Mouse (Mus musculus) midbrain, embryonic 12.5 days (tissue): Measurements from ENCODE around the gene Naa25. TPM values are rescaled to one million over a fixed set of nuclear protein-coding genes. Genes with fewer than 3 reads are reported as not detected.

Source experiments
- ATAC-seq: fragments of 200-750 bp; cut with Nextera tagmentation; 2 replicates; pipeline ENCODE4 v1.8.0; 2017; ENCODE audit warnings: low read depth, moderate TSS enrichment, moderate library complexity; ENCODE audit not compliant: low FRiP score
- H3K27ac ChIP-seq: fragments of 300-500 bp; sonication (generic); replicated peaks from 2 replicates; pipeline ENCODE4 v1.5.1; 2016; ENCODE audit warnings: mild to moderate bottlenecking
- H3K27me3 ChIP-seq: fragments of 300-500 bp; sonication (generic); 2 replicates; pipeline ENCODE4 v1.6.1; 2016; ENCODE audit warnings: mild to moderate bottlenecking
- H3K36me3 ChIP-seq: fragments of 300-500 bp; sonication (generic); 2 replicates; pipeline ENCODE4 v1.6.1; 2016
- H3K4me1 ChIP-seq: fragments of 300-500 bp; sonication (generic); 2 replicates; pipeline ENCODE4 v1.6.1; 2016
- H3K4me2 ChIP-seq: fragments of 300-500 bp; sonication (generic); replicated peaks from 2 replicates; pipeline ENCODE4 v1.6.1; 2016; ENCODE audit warnings: mild to moderate bottlenecking, moderate library complexity
- H3K4me3 ChIP-seq: fragments of 300-500 bp; sonication (generic); 2 replicates; pipeline ENCODE4 v1.5.1; 2016; ENCODE audit warnings: mild to moderate bottlenecking
- H3K9ac ChIP-seq: fragments of 300-500 bp; sonication (generic); replicated peaks from 2 replicates; pipeline ENCODE4 v1.6.1; 2016; ENCODE audit warnings: mild to moderate bottlenecking, moderate library complexity
- H3K9me3 ChIP-seq: fragments of 300-500 bp; sonication (generic); 2 replicates; pipeline ENCODE4 v1.6.1; 2016; ENCODE audit warnings: mild to moderate bottlenecking
- WGBS: fragments of 180-500 bp; shearing (Covaris S2); methylation state at CpG from one replicate; pipeline ENCODE4 v1.1.7; 2016; 5-methylcytosine and 5-hydroxymethylcytosine counted together
- polyA plus RNA-seq: library from polyadenylated mRNA; unstranded; fragments of >200 nt; fragmentation: Nextera tagmentation; extraction: Ambion mirVana; gene quantifications from 2 replicates; pipeline ENCODE4 v1.2.1, GENCODE M21; 2016

Gene Naa25
- polyA plus RNA-seq, 1 experiment from 2014 or later: 48.3 TPM

GRCm38 (mm10) chr5:121438756-121439155 is 41.0 kb downstream of the Naa25 start:
- H3K9ac ChIP-seq: no peak overlapping the region
- no peak for ATAC-seq
- no peak overlapping the region for H3K4me3 ChIP-seq
- no peaks in the 10 kb centered on the region for H3K4me1 ChIP-seq
- 95% methylated on average over 11 of the region's 11 CpGs for WGBS
- no peaks in the 10 kb centered on the region for H3K27me3 ChIP-seq
- H3K36me3 ChIP-seq: peaks cover 90% of the 10 kb centered on the region
- H3K27ac ChIP-seq: no peak overlapping the region
- no peak overlapping the region for H3K4me2 ChIP-seq
- H3K9me3 ChIP-seq: no peaks in the 10 kb centered on the region

DNA sequence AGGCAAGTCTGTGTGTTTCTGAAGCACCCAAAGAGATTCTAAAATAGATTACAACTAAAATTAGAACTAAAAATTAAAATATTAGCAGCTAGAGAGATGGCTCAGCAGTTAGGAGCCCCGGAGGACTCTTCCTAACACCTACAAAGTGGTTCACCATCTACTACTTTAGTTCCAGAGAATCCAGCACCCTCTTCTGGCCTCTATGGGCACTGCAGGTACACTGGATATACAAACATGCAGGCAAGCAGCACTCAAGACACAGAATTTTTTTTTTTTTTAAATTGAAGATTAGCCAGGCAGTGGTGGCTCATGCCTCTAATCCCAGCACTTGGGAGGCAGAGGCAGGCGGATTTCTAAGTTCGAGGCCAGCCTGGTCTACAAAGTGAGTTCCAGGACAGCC is 45.8 kb downstream of the Naa25 start:
- no peak overlapping the region for H3K27ac ChIP-seq
- no peaks in the 10 kb centered on the region for H3K27me3 ChIP-seq
- peaks cover 90% of the 10 kb centered on the region for H3K36me3 ChIP-seq
- H3K9me3 ChIP-seq: no peaks in the 10 kb centered on the region
- no peak overlapping the region for H3K4me3 ChIP-seq
- no peak overlapping the region for H3K9ac ChIP-seq
- ATAC-seq: no peak
- H3K4me1 ChIP-seq: no peaks in the 10 kb centered on the region
- 96% methylated on average over 3 of the region's 3 CpGs for WGBS
- no peak overlapping the region for H3K4me2 ChIP-seq

DNA sequence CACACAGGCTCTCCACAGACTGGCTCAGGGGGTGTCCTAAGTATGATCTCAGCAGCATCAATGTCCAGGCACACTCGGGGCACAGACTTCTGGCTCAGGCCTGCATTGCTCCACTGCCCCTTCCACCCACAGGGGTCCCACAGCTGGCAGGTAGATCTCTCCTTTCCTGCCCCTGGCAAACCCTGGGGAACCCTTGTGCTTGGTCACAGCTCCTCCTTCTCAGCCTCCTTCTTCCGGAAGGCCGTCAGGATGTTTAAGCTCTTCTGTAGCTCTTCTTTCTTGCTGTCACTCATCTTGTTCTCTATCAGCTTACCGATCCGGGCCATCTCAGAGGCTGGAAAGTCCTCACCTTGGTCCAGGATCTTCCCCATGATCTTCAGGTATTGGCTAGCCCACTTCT is 47.1 kb downstream of the Naa25 start:
- H3K9ac ChIP-seq: no peak overlapping the region
- no peaks in the 10 kb centered on the region for H3K9me3 ChIP-seq
- H3K4me2 ChIP-seq: no peak overlapping the region
- peaks cover 89% of the 10 kb centered on the region for H3K36me3 ChIP-seq
- H3K4me1 ChIP-seq: no peaks in the 10 kb centered on the region
- no peak overlapping the region for H3K27ac ChIP-seq
- 97% methylated on average over 5 of the region's 5 CpGs for WGBS
- no peak overlapping the region for H3K4me3 ChIP-seq
- H3K27me3 ChIP-seq: no peaks in the 10 kb centered on the region
- ATAC-seq: no peak

DNA sequence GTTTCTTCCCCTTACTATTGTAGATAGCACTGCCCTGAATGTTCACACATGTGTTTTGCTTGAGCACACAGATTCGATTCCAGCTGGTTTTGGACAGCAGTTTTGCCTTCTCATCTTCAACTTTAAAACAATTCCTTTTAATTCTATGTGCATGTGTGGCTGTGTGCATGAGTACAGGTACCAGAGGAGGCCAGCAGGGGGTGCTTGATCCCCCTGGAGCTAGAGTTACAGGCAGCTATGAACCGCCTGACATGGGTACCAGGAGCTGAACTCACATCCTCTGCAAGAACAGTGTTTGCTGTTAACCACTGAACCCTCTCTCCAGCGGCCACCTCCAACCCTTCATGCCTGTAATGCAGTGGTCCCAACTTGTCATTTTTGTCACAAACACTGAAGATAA is 50.7 kb downstream of the Naa25 start:
- no peak for ATAC-seq
- 99% methylated on average over 3 of the region's 3 CpGs for WGBS
- no peak overlapping the region for H3K9ac ChIP-seq
- no peak overlapping the region for H3K4me2 ChIP-seq
- no peak overlapping the region for H3K4me3 ChIP-seq
- H3K27ac ChIP-seq: no peak overlapping the region
- H3K9me3 ChIP-seq: no peaks in the 10 kb centered on the region
- H3K4me1 ChIP-seq: peaks cover 20% of the 10 kb centered on the region
- peaks cover 63% of the 10 kb centered on the region for H3K36me3 ChIP-seq
- no peaks in the 10 kb centered on the region for H3K27me3 ChIP-seq

- no peak overlapping the region for H3K9ac ChIP-seq
- no peaks in the 10 kb centered on the region for H3K27me3 ChIP-seq
- no peak overlapping the region for H3K4me3 ChIP-seq
- no peak overlapping the region for H3K27ac ChIP-seq
- H3K4me2 ChIP-seq: no peak overlapping the region
- 68% methylated on average over 6 of the region's 6 CpGs for WGBS
- peaks cover 47% of the 10 kb centered on the region for H3K36me3 ChIP-seq
- peaks cover 22% of the 10 kb centered on the region for H3K4me1 ChIP-seq
- no peak for ATAC-seq
- no peaks in the 10 kb centered on the region for H3K9me3 ChIP-seq
Observed at GRCm38 (mm10) chr5:121449976-121450375, 52.2 kb downstream of the Naa25 start.

DNA sequence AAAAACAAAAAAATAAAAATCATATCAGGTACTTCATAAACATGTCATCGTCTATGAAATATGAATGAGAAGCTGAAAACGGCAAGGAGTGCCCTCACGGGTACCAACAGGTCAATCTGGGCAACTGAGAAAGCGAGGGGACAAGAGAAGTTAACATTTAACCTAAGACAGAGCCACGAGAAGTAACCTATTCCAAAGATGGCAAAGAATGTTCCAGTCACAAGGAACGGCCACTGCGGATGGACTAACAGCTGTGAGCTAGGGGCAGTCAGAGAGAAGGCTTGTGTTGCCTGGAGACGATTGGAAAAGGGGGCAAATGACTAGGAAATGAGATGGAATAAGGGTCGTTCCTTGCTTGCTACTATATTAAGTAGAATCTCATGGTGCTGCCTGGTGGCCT is 52.7 kb downstream of the Naa25 start:
- H3K27me3 ChIP-seq: no peaks in the 10 kb centered on the region
- WGBS: 89% methylated on average over 9 of the region's 9 CpGs
- peaks cover 42% of the 10 kb centered on the region for H3K36me3 ChIP-seq
- H3K4me1 ChIP-seq: peaks cover 22% of the 10 kb centered on the region
- no peak for ATAC-seq
- H3K4me2 ChIP-seq: peak overlapping the region; percentile 85
- no peak overlapping the region for H3K27ac ChIP-seq
- no peak overlapping the region for H3K9ac ChIP-seq
- no peak overlapping the region for H3K4me3 ChIP-seq
- no peaks in the 10 kb centered on the region for H3K9me3 ChIP-seq

- Histone ChIP-seq H3K4me3 (peak overlapping the region; percentile 84), H3K36me3 (peaks cover 35% of the 10 kb centered on the region), H3K4me1 (peaks cover 22% of the 10 kb centered on the region), H3K9ac (peak overlapping the region; percentile 83), H3K27ac (peak overlapping the region; percentile 92), H3K4me2 (peak overlapping the region; percentile 85), H3K9me3 (no peaks in the 10 kb centered on the region), H3K27me3 (no peaks in the 10 kb centered on the region)
- ATAC-seq: no peak
- 28% methylated on average over 8 of the region's 8 CpGs for WGBS
Observed at GRCm38 (mm10) chr5:121451203-121451602, 53.5 kb downstream of the Naa25 start.

- H3K9ac ChIP-seq: peak within 1 kb of the TSS; percentile 93
- no peaks in the 10 kb centered on the region for H3K9me3 ChIP-seq
- WGBS: under 1% methylated on average over 17 of the region's 17 CpGs
- peak; percentile 39; the same call in 1 of the 2 replicates for ATAC-seq
- no peaks in the 10 kb centered on the region for H3K27me3 ChIP-seq
- H3K4me3 ChIP-seq: peak within 1 kb of the TSS; percentile 84
- H3K4me2 ChIP-seq: peak within 1 kb of the TSS; percentile 85
- H3K36me3 ChIP-seq: peaks cover 31% of the 10 kb centered on the region
- H3K4me1 ChIP-seq: peaks cover 22% of the 10 kb centered on the region
- peak within 1 kb of the TSS; percentile 92 for H3K27ac ChIP-seq
Observed at GRCm38 (mm10) chr5:121451644-121452025, 53.9 kb downstream of the Naa25 start, which contains the start of gene Tmem116. Tmem116 (plus strand) TSS chr5:121451893.

DNA sequence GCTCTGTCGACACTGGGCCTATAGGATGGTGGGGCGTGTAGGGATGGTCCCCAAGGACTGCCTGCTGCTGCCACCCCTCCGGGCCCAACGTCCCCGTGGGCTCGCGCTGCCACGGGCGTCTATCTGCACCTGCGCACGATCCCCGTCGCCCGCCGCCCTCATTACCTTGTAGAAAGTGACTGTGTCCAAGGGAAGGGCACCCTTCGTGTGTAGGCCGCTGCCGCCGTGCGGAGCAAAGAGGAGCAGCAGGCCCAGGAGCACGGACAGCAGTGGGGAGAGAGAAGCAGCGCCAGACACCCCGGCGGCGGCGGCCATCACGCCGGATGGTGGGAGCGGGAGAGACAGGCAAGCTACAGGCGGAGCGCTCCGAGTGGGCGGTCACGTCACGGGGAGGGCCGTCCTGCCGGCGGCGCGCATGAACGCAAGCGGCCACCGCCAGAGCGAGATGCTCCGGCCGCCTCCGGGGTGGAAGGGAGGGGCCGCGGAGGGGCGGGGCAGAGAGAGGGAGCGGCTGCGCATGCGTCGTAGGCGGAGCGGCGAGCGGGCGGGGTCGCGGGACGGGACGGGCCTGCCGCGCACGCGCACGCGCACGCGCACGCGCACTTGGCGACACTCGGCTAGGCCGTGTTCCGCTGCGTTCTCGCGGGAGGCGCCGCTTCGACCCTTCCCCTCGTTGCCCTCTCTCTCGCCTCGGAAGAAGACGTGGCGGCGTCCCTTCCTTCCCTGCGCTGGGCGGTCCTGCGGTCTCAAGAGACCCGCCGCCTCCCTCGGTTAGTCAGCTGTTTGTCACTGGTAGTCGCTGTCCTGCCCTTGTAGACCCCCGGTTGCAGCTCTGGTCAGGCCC is 54.5 kb downstream of the Naa25 start, which contains the start of gene Erp29:
TSS of gene Erp29 (minus strand) at position 481 of the 844 bp plus-strand sequence.
- ATAC-seq: peak; percentile 90
- H3K9me3 ChIP-seq: no peaks in the 10 kb centered on the region
- H3K27me3 ChIP-seq: no peaks in the 10 kb centered on the region
- peak within 1 kb of the TSS; percentile 84 for H3K4me3 ChIP-seq
- peaks cover 22% of the 10 kb centered on the region for H3K4me1 ChIP-seq
- peaks cover 25% of the 10 kb centered on the region for H3K36me3 ChIP-seq
- peak within 1 kb of the TSS; percentile 93 for H3K9ac ChIP-seq
- H3K27ac ChIP-seq: peak within 1 kb of the TSS; percentile 92
- H3K4me2 ChIP-seq: peak within 1 kb of the TSS; percentile 85
- WGBS: under 1% methylated on average over 66 of the region's 97 CpGs

DNA sequence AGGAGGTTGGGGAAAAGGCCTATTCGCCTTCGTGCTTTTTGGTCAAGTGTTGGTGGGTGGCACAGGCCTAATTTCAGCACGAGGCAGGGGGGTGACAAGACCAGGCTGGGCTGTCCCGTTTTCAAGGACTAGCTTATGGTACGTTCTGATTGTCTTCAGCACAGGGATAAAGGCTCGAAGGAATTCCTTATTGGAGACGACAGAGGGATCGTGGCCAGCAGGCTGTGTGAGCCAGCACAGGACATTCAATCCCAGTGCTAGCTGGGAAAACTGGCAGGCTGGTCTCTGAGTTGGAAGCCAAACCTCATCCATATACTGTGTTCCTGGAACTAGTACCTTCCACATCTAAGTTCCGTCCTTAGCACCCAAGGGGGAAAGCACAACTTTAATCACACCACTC is 55.2 kb downstream of the Naa25 start:
- Histone ChIP-seq H3K4me3 (peak overlapping the region; percentile 84), H3K4me2 (peak overlapping the region; percentile 85), H3K4me1 (peaks cover 22% of the 10 kb centered on the region), H3K9ac (peak overlapping the region; percentile 93), H3K27me3 (no peaks in the 10 kb centered on the region), H3K27ac (peak overlapping the region; percentile 92), H3K36me3 (peaks cover 18% of the 10 kb centered on the region), H3K9me3 (no peaks in the 10 kb centered on the region)
- WGBS: 6% methylated on average over 9 of the region's 9 CpGs
- no peak for ATAC-seq

GRCm38 (mm10) chr5:121453743-121454502 is 56.2 kb downstream of the Naa25 start:
- WGBS: 93% methylated on average over 13 of the region's 13 CpGs
- H3K9ac ChIP-seq: no peak overlapping the region
- no peak overlapping the region for H3K27ac ChIP-seq
- H3K36me3 ChIP-seq: peaks cover 8% of the 10 kb centered on the region
- 0 out of 2 replicates have a peak overlapping the region, but pooled peaks have one; percentile 84 for H3K4me3 ChIP-seq
- no peak for ATAC-seq
- peaks cover 22% of the 10 kb centered on the region for H3K4me1 ChIP-seq
- peak overlapping the region; percentile 85; the same call in 1 of the 2 replicates for H3K4me2 ChIP-seq
- no peaks in the 10 kb centered on the region for H3K9me3 ChIP-seq
- H3K27me3 ChIP-seq: no peaks in the 10 kb centered on the region

DNA sequence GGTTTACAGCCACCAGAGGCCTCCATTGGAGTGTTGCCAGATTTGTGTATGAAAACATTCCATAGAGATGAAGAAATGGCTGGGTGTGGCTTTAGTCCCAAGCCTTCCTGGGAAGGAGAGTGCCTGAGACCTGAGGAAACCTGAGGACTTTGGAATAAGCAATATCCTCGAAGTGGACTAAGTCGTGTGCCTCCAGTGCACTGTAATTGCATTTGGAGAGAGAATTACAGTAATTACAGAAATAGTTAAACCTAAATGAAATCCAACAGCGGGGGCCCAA is 56.7 kb downstream of the Naa25 start:
- Histone ChIP-seq H3K27ac (no peak overlapping the region), H3K4me1 (peaks cover 22% of the 10 kb centered on the region), H3K4me3 (no peak overlapping the region), H3K36me3 (peaks cover 3% of the 10 kb centered on the region; the same call in 1 of the 2 replicates), H3K9me3 (no peaks in the 10 kb centered on the region), H3K9ac (no peak overlapping the region), H3K4me2 (no peak overlapping the region), H3K27me3 (no peaks in the 10 kb centered on the region)
- WGBS: 89% methylated on average over 3 of the region's 3 CpGs
- no peak for ATAC-seq
